Mouse (Mus musculus) hindbrain, postnatal 0 days (tissue): ENCODE measurements at regions not wholly inside any gene's neighbourhood (a gene's known extent, or its start where the extent isn't known, plus 50 kb on each side); places are given as distances from the start of the nearest gene placed in this dataset.

Experiments
- ATAC-seq: fragments of 200-750 bp; cut with Nextera tagmentation; 2 replicates; pipeline ENCODE4 v1.8.0; 2017; ENCODE audit warnings: mild to moderate bottlenecking, moderate TSS enrichment, moderate library complexity
- DNase-seq: peaks from one replicate; pipeline ENCODE4 v3.0.0-alpha.2; 2015; ENCODE audit warnings: low spot score
- H3K27ac ChIP-seq: fragments of 300-500 bp; sonication (generic); 2 replicates; pipeline ENCODE4 v1.5.1; 2014; ENCODE audit warnings: mild to moderate bottlenecking
- H3K27me3 ChIP-seq: fragments of 300-500 bp; sonication (generic); 2 replicates; pipeline ENCODE4 v1.6.1; 2014; ENCODE audit warnings: low read length, mixed read lengths; ENCODE audit not compliant: insufficient read depth
- H3K36me3 ChIP-seq: fragments of 300-500 bp; sonication (generic); 2 replicates; pipeline ENCODE4 v1.6.1; 2014; ENCODE audit warnings: low read length, mixed read lengths; ENCODE audit not compliant: insufficient read depth
- H3K4me1 ChIP-seq: fragments of 300-500 bp; sonication (generic); 2 replicates; pipeline ENCODE4 v1.6.1; 2014; ENCODE audit warnings: antibody characterized with exemption, low read length, mixed read lengths; ENCODE audit not compliant: insufficient read depth
- H3K4me2 ChIP-seq: fragments of 300-500 bp; sonication (generic); 2 replicates; pipeline ENCODE4 v1.6.1; 2014; ENCODE audit warnings: low read depth, mild to moderate bottlenecking, low read length, moderate library complexity, mixed read lengths
- H3K4me3 ChIP-seq: fragments of 300-500 bp; sonication (generic); 2 replicates; pipeline ENCODE4 v1.5.1; 2014; ENCODE audit warnings: low read length
- H3K9ac ChIP-seq: fragments of 300-500 bp; sonication (generic); replicated peaks from 2 replicates; pipeline ENCODE4 v1.6.1; 2014; ENCODE audit warnings: mild to moderate bottlenecking, low read length, moderate library complexity, mixed read lengths
- H3K9me3 ChIP-seq: fragments of 300-500 bp; sonication (generic); 2 replicates; pipeline ENCODE4 v1.6.1; 2016; ENCODE audit warnings: low read length, mixed read lengths
- CTCF ChIP-seq: IDR thresholded peaks from 2 replicates; pipeline ENCODE4 v1.5.1; 2016; ENCODE audit warnings: antibody characterized with exemption, control low read depth, low read depth
- WGBS: fragments of 180-500 bp; shearing (Covaris S2); extraction: QIAGEN DNeasy Blood & Tissue Kit; methylation state at CpG from one replicate; pipeline ENCODE4 v1.1.7; 2014; 5-methylcytosine and 5-hydroxymethylcytosine counted together

DNA sequence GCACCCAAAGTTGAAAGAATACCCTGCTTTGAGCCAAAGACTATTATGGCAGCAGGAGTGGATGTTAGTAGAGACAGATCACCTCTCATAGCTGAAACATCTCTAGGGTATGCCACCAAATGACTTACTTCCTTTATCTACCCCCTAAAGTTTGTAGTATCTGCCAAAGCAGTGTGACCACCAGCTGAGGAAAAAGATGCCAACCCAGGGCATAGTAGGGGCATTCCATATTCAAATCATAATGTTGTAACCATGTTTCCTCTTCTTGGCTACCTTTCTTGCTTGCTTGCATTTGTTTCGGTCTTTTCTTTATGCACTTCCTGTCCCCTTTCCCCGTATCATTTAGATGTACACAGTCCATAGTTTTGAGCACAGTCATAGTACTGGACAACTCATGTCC is 1449.6 kb downstream of the Gsdmc2 start:
- Histone ChIP-seq H3K36me3 (no peaks in the 10 kb centered on the region), H3K9ac (no peak overlapping the region), H3K9me3 (no peaks in the 10 kb centered on the region), H3K4me3 (no peak overlapping the region), H3K4me1 (no peaks in the 10 kb centered on the region), H3K27ac (no peak overlapping the region), H3K4me2 (no peak overlapping the region), H3K27me3 (no peaks in the 10 kb centered on the region)
- DNase-seq (no peak), ATAC-seq (no peak)
- no peak for TF ChIP-seq CTCF
- 91% methylated on average over 2 of the region's 2 CpGs for WGBS

DNA sequence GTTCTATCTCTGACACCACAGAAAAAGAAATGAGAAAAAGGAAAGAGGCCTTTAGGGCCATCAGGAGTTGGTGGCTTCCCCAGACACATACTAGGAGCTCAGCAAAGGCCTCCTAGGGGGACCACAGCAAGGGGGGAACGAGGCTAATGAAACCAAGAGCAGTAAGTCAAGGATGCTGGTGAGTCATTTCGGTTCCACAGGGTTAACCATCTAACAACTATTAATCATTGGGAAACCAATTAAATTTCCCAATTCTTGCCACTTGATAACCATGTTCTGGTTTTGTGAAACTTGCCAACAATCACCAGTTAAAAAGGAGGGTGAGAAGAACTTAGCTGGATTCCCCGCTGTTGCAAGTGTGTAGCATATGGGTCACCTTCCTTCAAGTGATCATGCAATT is 1451.6 kb downstream of the Gsdmc2 start:
- no peak overlapping the region for H3K4me2 ChIP-seq
- no peak overlapping the region for H3K4me3 ChIP-seq
- H3K9ac ChIP-seq, result no peak overlapping the region
- no peak for DNase-seq
- H3K36me3 ChIP-seq, result no peaks in the 10 kb centered on the region
- 83% methylated on average over 3 of the region's 3 CpGs for WGBS
- no peaks in the 10 kb centered on the region for H3K4me1 ChIP-seq
- no peak for ATAC-seq
- H3K27me3 ChIP-seq, result no peaks in the 10 kb centered on the region
- TF ChIP-seq CTCF, result no peak
- no peak overlapping the region for H3K27ac ChIP-seq
- no peaks in the 10 kb centered on the region for H3K9me3 ChIP-seq

DNA sequence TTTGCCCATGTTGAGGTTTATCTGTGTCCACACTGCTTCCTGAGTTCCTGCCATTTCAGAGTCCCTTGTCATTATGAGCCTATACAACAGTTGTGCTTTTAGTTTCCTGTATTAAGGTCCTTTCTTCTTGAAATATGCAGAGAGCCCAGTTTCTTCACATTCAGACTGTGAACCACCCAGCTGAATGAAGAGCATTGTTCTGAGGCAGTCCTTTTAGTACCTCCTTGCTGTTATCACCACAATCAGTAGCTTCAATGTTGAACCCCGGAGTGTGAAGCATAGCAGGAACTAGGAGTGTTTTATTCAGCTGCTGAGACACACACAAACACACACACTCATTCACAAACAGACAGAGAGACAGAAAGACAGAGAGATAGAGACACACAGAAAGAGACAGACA is 1452.1 kb downstream of the Gsdmc2 start:
- no peak overlapping the region for H3K9ac ChIP-seq
- WGBS, result 60% methylated on average over 1 of the region's 1 CpGs
- no peak for TF ChIP-seq CTCF
- H3K4me2 ChIP-seq, result no peak overlapping the region
- no peaks in the 10 kb centered on the region for H3K9me3 ChIP-seq
- no peaks in the 10 kb centered on the region for H3K36me3 ChIP-seq
- ATAC-seq, result no peak
- no peak overlapping the region for H3K4me3 ChIP-seq
- no peaks in the 10 kb centered on the region for H3K4me1 ChIP-seq
- DNase-seq, result no peak
- H3K27ac ChIP-seq, result no peak overlapping the region
- H3K27me3 ChIP-seq, result no peaks in the 10 kb centered on the region

DNA sequence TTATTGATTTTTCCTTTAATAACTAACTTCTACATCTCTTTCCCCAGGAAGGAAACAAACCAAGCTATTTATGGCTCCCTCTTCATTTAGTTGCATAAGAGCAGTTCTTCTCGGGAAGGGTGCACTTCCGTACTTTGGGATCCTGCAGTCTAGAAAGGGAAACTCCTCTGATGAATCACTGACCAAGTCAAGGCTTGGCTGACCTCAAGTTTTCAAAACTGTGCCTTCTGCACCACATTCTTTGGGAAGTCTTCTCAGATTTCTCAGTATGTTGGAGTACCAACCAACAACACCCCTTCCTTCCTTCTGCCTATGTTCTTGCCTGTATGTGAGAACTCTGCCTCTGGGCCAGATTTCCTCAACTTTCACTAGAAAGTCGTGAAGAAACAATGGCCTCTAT is 1452.6 kb downstream of the Gsdmc2 start:
- Histone ChIP-seq H3K27ac (no peak overlapping the region), H3K9ac (no peak overlapping the region), H3K4me1 (no peaks in the 10 kb centered on the region), H3K36me3 (no peaks in the 10 kb centered on the region), H3K9me3 (no peaks in the 10 kb centered on the region), H3K4me2 (no peak overlapping the region), H3K27me3 (no peaks in the 10 kb centered on the region), H3K4me3 (no peak overlapping the region)
- WGBS, result 72% methylated on average over 3 of the region's 3 CpGs
- ATAC-seq, result no peak
- no peak for DNase-seq
- TF ChIP-seq CTCF, result no peak

DNA sequence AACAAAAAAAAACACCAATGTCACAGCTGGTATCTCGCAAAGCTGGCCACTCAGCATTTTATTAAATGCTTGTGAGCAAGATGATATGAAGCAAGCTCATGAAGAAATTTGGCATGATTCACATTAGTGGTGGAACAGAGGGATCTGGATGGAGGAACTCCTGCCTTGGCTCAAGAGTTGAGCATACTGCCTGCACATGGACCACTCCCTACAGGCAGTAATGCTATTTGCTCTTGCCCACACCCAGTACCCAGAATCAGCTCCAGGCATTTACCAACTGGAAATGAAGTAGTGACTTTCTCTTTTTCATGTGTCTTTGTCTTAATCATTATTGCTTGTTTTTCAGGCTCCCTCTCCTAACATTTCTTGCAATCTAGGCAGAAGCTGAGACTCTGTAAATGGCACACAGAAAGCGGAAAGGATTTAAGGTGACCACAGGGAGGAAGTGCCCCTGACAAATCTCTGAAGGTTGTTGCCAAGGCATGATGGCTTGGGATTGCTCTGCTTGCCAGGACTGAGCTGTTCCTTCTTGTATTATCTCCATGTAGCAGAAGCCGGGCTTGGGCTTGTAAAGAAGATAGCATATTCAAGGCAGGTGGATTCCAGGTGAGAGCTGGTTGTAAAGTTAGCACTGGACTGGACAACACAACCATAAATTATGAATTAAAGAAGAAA is 1455.4 kb downstream of the Gsdmc2 start:
- WGBS, result 84% methylated on average over 3 of the region's 3 CpGs
- H3K9ac ChIP-seq, result no peak overlapping the region
- H3K9me3 ChIP-seq, result no peaks in the 10 kb centered on the region
- DNase-seq (no peak), ATAC-seq (no peak)
- no peaks in the 10 kb centered on the region for H3K4me1 ChIP-seq
- TF ChIP-seq CTCF, result no peak
- H3K4me2 ChIP-seq, result no peak overlapping the region
- H3K4me3 ChIP-seq, result no peak overlapping the region
- H3K27ac ChIP-seq, result no peak overlapping the region
- H3K36me3 ChIP-seq, result no peaks in the 10 kb centered on the region
- H3K27me3 ChIP-seq, result no peaks in the 10 kb centered on the region

DNA sequence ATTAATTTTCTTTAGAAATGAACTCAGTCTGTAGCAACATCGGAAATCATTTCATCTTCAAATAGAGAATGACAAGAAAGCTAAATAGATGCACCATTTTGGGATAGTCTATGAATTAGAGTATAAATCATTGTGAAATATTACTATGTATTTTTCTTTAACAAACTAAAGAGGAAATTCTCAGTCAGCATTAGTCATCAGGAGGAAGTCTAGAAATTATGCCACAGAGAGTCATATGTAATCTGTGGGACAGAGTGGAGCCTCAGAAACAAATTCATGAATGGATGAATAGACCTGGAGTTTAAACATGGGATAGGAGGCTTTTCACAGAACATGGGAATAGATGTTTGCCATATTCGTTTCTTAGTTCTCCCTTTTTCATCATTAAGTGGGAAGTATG is 1459.4 kb upstream of the A1bg start:
- no peaks in the 10 kb centered on the region for H3K9me3 ChIP-seq
- no peak overlapping the region for H3K27ac ChIP-seq
- no peak overlapping the region for H3K9ac ChIP-seq
- WGBS, result 89% methylated on average over 2 of the region's 2 CpGs
- DNase-seq (no peak), ATAC-seq (no peak)
- H3K4me2 ChIP-seq, result no peak overlapping the region
- H3K4me1 ChIP-seq, result no peaks in the 10 kb centered on the region
- H3K27me3 ChIP-seq, result no peaks in the 10 kb centered on the region
- no peaks in the 10 kb centered on the region for H3K36me3 ChIP-seq
- TF ChIP-seq CTCF, result no peak
- no peak overlapping the region for H3K4me3 ChIP-seq

DNA sequence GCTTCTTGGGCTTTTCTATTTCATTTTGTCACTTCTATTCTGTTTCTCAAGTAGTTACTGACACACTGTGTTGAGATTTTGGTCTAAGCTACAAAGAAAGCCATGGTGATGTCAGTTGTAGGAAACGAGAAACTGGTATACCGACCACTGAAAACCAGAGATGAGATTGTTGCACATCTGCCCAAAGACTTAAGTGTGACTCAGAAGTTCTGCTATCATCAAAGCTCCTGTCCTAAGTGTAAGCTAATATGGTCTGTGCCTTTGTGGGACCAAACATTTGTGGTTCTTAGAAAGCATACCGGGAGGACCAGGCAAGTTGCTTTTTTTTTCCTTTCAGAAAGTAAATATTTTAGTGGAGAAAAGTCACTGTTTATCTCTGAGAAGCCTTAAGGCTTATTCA is 1451.8 kb upstream of the A1bg start:
- no peak overlapping the region for H3K4me2 ChIP-seq
- ATAC-seq (no peak), DNase-seq (no peak)
- no peaks in the 10 kb centered on the region for H3K9me3 ChIP-seq
- no peaks in the 10 kb centered on the region for H3K4me1 ChIP-seq
- no peaks in the 10 kb centered on the region for H3K27me3 ChIP-seq
- no peak overlapping the region for H3K9ac ChIP-seq
- H3K36me3 ChIP-seq, result no peaks in the 10 kb centered on the region
- no peak overlapping the region for H3K4me3 ChIP-seq
- H3K27ac ChIP-seq, result no peak overlapping the region
- TF ChIP-seq CTCF, result no peak
- 93% methylated on average over 3 of the region's 3 CpGs for WGBS
